Mouse (Mus musculus) adrenal gland, adult 2 months (tissue): ENCODE measurements around the gene Slc44a5. TPM values are rescaled to one million over a fixed set of nuclear protein-coding genes. Genes with fewer than 3 reads are reported as not detected.
"Not testable (repeated sequence)": the region's sequence is repeated elsewhere in the genome, so short reads cannot be mapped to it uniquely, and the experiment has no call there.

Experiments
- DNase-seq: peaks from one replicate; pipeline ENCODE4 v3.0.0; 2021
- polyA plus RNA-seq: library from polyadenylated mRNA; depleted of rRNA; stranded (reverse); fragments of >200 nt; gene quantifications from 2 replicates; pipeline ENCODE4 v1.2.3, GENCODE M21; 2012
- total RNA-seq, 2 experiments: library from RNA; stranded (reverse); gene quantifications; 2 replicates each; pipeline ENCODE4 v1.2.3; 2021

The Slc44a5 gene
- total and polyA plus RNA-seq, 3 experiments, result 0.01 TPM; not detected in 2

GRCm38 (mm10) chr3:154215779-154216178 is 242.5 kb downstream of the Slc44a5 start:
- no peak for DNase-seq

GRCm38 (mm10) chr3:154222141-154222591 is 248.9 kb downstream of the Slc44a5 start:
- no peak for DNase-seq

GRCm38 (mm10) chr3:154222688-154223087 is 249.5 kb downstream of the Slc44a5 start:
- no peak for DNase-seq

GRCm38 (mm10) chr3:154226100-154226752 is 253.0 kb downstream of the Slc44a5 start:
- peak; percentile 56 for DNase-seq

- DNase-seq, result no peak
Observed at GRCm38 (mm10) chr3:154244932-154245331, 271.7 kb downstream of the Slc44a5 start.

GRCm38 (mm10) chr3:154251486-154251885 is 278.2 kb downstream of the Slc44a5 start:
- peak; percentile 45 for DNase-seq

- no peak for DNase-seq
Observed at GRCm38 (mm10) chr3:154252219-154252618, 279.0 kb downstream of the Slc44a5 start.

- DNase-seq, result not testable (repeated sequence)
Observed at GRCm38 (mm10) chr3:154254187-154254586, 281.0 kb downstream of the Slc44a5 start.

GRCm38 (mm10) chr3:154257312-154257711 is 284.1 kb downstream of the Slc44a5 start:
- no peak for DNase-seq

- DNase-seq, result no peak
Observed at GRCm38 (mm10) chr3:154268313-154268712, 295.1 kb downstream of the Slc44a5 start.

GRCm38 (mm10) chr3:154269757-154270366 is 296.6 kb downstream of the Slc44a5 start:
- DNase-seq, result peak; percentile 73

- no peak for DNase-seq
Observed at GRCm38 (mm10) chr3:154274681-154275080, 301.4 kb downstream of the Slc44a5 start.

- no peak for DNase-seq
Observed at GRCm38 (mm10) chr3:154284260-154284659, 311.0 kb downstream of the Slc44a5 start.

GRCm38 (mm10) chr3:154285351-154285750 is 312.1 kb downstream of the Slc44a5 start:
- no peak for DNase-seq

- DNase-seq, result no peak
Observed at GRCm38 (mm10) chr3:154287217-154287616, 314.0 kb downstream of the Slc44a5 start.

GRCm38 (mm10) chr3:154288429-154289069 is 315.3 kb downstream of the Slc44a5 start:
- DNase-seq, result no peak

- DNase-seq, result no peak
Observed at GRCm38 (mm10) chr3:154290351-154290750, 317.1 kb downstream of the Slc44a5 start.

GRCm38 (mm10) chr3:154292126-154292525 is 318.9 kb downstream of the Slc44a5 start:
- no peak for DNase-seq

- no peak for DNase-seq
Observed at GRCm38 (mm10) chr3:154293839-154294490, 320.7 kb downstream of the Slc44a5 start.

GRCm38 (mm10) chr3:154294924-154295834 is 321.9 kb downstream of the Slc44a5 start:
- DNase-seq, result no peak

- peak; percentile 5 for DNase-seq
Observed at GRCm38 (mm10) chr3:154297499-154297898, 324.3 kb downstream of the Slc44a5 start.

- no peak for DNase-seq
Observed at GRCm38 (mm10) chr3:154298490-154298889, 325.3 kb downstream of the Slc44a5 start.
